Mouse (Mus musculus) kidney, adult 2 months (tissue): ENCODE results near the gene Ifnar1.

ENCODE experiments used
- CTCF ChIP-seq: fragments of 200-500 bp; conservative IDR thresholded peaks from 2 replicates; pipeline ENCODE4 v1.5.1; 2011; ENCODE audit warnings: low read depth, mild to moderate bottlenecking, control low read depth, low read length, moderate library complexity, mixed read lengths; ENCODE audit not compliant: insufficient read depth, insufficient read length
- POLR2A ChIP-seq: fragments of 200-500 bp; IDR thresholded peaks from one replicate; pipeline ENCODE4 v1.6.1; 2011; ENCODE audit warnings: low read depth, low read length, control low read depth

- no peak for TF ChIP-seq POLR2A
- no peak for TF ChIP-seq CTCF
Observed at GRCm38 (mm10) chr16:91491473-91491872, 6.4 kb downstream of the Ifnar1 start.
